Mouse (Mus musculus) kidney, adult 9 months (tissue): ENCODE data around the gene Lrrc20.

Experiments
- DNase-seq: peaks from one replicate; pipeline ENCODE4 v3.0.0; 2022

Gene Lrrc20

DNA sequence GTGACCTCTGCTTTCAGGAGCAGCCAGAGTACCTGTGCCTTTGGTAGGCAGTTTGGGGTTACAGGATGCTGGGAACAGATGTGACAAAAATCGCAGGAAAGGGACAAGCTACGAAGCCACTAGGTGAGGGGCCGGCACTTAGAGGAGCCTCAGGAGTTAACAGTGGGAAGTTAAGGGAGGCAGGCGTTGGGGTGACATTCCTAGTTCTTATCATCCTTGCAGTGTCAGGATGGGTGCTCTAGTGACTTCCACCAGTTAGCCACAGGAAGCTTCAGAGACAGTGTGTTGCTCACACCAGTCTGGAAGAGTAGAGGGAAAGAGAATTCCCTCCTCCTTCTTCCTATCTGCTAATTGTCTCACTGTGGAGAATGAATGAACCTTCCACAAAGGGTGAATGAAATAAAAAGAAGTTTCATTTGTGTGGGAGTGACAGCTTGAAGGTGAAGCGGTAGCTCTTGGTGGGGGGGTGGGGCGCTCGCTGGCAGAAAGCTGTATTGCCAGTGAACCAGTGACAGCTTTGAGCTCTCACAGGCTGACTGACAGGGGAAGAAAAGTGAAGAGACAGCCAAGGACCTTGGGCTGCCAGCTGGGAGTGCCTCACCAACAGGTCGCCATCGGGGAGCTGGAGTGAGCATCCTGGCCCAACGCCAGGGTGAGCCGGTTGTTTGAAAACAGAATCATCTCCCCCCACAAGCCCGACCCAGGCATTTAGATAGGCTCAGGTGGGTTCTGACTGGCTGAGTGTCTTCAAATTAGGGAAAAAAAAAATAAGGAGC, 41.9 kb downstream of the Lrrc20 start:
- DNase-seq: no peak

DNA sequence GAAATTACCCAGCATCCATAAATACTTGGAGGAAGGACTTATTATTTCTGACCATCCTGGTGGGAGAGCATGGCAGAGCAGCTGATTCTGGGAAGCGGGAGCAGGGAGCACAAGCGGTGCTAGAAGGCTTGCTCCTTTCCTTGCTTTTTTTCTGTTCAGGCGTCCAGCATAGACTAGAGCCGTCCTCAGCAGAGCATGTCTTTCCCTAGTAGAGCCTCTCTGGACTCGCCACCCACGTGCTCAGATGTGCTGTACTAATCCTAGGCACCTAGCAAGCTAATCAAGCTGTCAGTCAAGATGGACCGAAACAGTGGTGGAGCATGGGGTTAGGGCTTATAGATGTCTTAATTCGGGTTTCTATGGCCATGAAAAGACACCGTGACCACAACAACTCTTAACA, 42.7 kb downstream of the Lrrc20 start:
- no peak for DNase-seq

DNA sequence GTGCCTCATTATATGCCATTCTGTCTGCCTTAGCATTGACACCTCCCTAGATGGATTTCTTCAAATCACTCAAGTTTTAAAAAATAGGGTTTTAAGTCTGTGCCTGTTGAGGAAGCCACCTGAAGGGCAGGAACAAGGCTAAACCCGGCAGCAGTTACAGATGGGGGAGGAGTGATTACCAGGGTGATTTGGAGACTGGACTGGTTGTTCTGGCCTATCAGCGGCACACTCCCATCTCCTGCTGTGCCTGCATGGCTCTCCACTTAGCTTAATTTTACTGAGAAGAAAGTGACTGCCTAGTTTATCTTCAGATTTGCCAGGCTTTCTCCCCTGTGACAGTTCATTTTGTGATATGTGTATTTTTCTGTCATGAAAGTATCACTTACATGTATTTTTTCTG, 43.9 kb downstream of the Lrrc20 start:
- no peak for DNase-seq

DNA sequence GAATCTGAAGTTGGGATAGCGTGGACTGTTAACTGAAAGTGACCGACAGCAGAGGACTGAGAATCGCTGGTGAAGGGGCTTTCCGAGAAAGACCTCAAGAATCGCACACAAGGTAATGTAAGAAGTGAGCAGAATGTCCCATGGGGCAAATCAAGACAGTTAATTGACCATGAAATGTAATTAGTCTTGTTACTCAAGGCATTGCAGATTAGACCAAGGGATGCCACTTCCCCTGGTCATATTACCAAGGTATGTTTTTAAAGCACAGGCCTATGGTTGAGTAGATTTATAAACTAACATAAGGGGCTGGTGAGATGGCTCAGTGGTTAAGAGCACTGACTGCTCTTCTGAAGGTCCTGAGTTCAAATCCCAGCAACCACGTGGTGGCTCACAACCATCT, 45.1 kb downstream of the Lrrc20 start:
- DNase-seq: no peak

DNA sequence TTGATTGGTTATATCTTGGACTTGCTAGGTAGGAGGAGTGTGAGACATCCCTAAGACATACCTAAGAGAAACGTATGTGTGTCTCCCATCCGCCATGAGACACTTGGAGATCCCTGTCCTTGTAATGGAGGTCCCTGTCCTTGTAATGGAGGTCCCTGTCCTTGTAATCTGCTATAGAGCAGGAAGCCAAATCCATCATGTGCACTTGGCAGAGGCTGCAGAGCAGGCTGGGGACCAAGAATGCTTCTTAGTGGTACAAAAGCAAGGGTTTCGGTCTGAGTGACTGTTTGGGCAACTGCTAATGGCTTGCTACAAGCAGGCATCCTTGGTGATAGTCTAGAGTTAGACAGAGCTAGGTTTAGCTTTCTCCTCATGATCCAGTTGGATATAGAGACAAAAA, 55.3 kb downstream of the Lrrc20 start:
- no peak for DNase-seq

DNA sequence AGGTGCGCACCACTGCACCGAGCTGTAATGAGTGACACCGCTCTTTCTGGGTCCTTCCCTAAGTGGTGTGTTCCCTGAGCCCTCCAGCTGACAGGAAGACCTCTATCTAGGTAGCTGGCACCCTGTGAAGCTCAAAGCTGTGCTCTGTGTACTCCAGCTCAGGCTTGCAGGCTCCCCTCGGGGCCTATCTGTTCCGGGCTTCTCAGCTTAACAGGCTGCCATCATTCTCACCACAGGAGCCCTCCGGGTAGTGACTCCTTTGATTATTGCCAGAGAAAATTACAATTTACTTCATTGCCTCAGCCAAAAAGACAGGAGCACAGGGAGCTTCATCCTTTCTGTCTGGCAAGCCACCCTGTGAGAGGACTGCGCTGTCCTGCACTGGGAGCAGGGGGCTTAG, 57.7 kb downstream of the Lrrc20 start:
- no peak for DNase-seq

DNA sequence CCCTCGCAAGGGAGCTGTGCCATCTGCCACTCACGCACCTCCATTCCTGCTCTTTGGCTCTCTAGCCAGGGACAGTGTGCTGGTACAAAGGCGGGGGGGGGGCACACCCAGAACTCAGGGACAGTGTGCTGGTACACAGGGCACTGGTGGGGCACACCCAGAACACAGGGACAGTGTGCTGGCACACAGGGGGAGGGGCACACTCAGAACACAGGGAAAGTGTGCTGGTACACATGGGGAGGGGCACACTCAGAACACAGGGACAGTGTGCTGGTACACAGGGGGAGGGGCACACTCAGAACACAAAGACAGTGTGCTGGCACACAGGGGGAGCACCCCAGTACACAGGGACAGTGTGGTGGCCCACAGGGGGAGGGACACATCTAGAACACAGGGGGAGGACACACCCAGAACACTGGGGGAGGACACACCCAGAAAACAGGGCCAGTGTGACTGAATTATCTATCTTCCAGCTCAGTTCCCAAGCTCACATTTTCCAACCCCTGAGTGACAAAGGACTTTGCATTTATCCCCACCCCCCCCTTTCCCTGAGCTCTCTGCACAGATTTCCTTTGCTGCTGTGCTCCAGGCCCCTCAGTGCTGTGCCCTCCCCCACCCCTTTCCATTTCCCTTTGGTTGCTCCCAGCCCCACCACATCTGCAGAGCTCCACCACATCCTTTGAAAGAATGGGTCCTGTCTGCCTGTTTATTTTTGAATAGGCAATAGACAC, 58.9 kb downstream of the Lrrc20 start:
- no peak for DNase-seq

DNA sequence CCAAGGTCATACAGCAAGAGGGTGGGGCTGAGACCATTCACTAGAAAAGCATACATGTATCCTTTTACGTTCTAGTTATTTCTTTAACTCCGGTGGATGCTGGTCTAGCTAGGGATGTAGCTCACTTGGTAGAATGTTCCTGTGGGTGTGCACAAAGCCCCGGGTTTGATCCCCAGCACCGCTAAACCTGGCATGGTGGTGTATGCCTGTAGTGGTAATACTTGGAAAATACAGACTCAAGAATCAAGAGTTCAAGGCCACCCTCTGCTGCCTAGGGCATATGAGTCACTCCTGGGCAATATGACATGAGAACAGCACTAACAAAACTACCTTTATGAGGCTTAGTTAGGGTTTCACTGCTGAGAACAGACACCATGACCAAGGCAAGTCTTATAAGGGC, 59.8 kb downstream of the Lrrc20 start:
- no peak for DNase-seq

DNA sequence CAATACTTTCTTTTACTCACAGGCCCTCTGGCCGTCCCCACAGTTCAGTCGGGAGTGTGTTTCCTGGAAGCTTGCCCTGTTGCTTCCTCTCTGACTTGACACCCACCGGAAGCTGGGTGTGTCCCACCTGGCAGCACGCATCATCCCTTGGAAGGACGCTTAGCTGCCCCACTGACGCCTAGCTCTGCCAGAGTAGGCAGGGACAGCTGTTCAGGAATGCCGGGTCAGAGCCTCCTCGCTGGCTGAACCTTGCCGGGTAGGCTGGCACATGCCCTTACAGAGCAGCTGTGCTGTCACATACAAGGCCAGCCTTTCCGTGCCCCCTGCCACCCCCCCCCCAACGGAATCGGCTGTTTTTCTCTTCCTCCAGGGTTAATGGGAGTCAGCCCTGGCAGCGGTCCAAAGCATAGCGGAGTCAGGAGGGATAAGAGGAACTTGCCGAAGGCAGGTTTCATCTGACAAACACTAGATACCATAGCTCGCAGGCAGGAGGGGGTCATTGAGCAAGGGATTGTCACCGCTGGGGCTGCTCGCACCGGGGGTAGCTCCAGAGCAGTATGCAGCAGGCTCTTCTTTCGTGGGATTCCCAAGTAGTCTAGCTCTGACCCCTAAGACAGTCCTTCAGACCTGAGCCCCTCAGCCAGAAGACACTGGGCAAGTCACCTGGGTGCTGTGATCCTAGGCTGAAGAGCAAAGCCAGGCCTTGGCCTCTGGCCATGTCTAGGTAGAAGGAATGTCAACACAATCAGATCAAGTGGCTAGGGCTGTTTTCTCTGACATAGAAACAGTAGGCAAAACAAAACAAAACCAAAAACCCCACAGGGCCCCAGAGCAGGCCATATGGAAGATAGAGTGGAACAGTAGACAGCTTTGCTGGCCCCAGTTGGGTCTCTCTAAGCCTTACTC, 60.8 kb downstream of the Lrrc20 start:
- DNase-seq: peak; percentile 40

DNA sequence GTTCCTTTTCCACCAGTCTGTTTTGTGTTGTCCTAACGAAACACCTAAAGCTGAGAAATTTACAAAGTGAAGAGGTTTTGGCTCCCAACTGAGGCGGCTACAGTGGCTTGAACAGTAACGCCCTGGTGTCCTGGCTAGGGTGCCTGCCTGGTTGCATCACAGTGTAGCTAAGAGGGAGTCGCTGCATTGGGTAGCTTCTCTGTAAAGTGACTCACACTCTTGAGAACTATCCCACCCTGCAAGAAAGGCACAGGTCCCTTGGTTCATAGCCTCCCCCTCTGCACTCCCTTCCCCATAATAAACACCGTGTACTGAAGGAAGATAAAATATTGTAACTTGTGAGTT, 61.4 kb downstream of the Lrrc20 start:
- DNase-seq: no peak

DNA sequence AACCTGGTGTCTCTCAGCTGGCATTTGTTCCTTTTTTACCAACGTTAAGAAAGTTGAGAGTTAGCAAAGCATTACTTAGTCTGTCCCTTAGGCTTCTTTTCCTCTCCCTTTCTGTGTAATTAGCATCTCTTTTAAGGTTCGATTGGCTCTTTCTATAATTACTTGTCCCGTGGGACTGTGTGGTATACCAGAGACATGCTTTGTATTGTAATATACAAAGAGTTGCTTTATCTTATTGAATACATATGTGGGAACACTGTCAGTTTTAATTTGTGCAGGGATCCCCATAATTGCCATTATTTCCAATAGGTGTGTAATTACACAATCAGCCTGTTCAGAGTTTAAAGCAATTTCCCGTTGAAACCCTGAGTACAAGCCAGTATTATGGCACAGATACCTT, 62.8 kb downstream of the Lrrc20 start:
- DNase-seq: no peak

DNA sequence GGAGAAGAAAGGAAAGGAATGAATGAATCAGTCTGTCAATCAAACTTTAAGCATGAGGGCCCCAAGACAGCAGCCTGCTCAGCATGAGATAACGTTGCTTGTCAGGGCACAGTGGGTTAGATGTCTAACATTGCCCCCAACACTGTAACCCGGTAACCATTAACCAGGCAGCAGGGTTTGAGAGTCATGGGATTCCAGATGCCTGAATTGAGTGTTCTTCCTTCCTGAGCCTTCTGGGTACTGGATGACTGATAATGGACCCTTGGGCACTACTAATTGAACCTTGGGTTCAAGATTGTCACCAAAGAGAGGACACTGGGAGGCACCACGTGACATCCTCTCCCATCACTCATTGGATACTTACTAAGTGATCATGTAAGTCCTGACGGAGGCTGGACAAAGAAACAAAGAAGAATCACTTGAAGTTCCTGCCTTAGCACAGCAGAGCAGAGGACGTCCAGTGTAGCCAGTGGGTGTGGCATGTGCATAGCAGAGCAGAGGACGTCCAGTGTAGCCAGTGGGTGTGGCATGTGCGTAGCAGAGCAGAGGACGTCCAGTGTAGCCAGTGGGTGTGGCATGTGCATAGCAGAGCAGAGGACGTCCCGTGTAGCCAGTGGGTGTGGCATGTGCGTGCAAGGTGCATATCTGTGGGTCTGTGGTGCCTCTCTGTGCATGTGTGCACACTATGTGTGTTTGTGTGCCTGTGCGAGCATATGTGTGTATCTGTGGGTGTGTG, 68.7 kb downstream of the Lrrc20 start:
- DNase-seq: no peak

DNA sequence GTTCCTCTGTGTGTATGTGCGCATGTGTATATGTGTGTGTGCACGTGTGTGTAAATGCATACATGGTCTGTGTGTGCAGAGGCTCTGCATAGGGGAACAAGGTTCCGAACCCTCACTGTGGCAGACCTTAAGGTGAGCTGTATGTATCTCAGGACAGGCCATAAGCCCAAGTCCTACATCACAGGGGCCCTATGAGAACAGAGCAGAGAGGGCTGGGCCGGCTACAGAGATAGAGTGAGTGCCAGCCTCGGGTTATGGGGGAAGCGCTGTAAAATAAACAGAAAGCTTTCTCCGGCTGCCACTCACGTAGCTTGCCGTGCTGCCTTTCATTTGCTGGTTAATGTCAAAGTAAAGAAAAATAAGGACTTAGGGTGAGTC, 69.3 kb downstream of the Lrrc20 start:
- DNase-seq: no peak

DNA sequence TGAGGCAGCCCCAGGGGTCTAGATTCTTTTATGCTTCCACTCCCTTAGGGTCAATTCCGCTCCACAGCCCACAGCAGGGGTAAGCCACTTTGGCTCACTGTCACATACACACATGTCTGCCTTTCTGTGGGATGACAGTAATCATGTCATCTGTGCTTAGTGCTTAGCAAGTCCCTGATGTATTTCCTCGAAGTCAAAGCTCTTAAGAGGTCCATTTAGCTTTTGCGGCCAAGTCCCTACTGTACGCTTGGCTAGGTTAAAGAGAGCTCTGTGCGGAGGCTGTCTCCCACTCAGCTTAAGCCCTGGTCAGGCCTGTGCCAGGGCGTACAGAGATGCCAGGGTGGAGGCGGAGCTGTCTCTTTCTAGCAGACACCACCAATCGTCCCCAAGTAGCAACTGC, 74.5 kb downstream of the Lrrc20 start:
- DNase-seq: no peak

DNA sequence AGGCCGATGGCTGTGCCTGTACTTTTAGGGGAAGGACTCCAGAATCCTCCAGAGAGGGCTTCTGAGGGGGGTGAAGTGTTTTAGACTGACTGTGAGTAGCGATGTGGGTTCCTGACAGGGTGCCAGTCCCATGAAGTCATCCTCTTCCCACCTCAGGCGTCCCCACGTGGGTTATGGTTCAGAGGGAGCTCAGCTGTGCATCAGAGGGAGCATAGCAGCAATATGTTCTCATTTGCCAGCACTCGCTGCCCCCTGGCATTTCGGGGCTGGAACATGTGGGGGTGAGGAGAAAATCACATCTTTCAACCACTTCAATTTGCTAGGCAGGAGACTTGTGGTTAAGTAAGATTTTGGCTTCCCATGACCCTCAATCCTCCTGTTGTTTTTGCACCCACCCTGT, 79.6 kb downstream of the Lrrc20 start:
- no peak for DNase-seq

DNA sequence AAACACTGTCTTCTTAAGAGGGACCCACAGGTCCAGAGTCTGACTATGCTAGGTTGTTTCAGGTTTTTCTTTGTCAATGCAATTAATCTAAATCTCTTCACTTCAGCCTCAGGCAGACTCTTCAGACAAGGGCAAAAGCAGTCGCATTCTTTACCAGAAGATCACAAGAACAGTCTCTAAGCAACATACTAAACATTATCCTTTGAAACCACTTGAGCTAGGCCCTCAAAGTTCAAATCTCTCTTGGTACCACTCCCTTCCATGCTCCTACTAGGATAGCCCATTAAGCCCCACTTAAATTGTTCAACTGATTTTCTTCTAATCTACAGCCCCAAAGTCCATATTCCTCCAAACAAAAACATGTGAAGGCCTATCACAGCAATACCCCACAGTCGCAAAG, 83.0 kb downstream of the Lrrc20 start:
- DNase-seq: no peak

DNA sequence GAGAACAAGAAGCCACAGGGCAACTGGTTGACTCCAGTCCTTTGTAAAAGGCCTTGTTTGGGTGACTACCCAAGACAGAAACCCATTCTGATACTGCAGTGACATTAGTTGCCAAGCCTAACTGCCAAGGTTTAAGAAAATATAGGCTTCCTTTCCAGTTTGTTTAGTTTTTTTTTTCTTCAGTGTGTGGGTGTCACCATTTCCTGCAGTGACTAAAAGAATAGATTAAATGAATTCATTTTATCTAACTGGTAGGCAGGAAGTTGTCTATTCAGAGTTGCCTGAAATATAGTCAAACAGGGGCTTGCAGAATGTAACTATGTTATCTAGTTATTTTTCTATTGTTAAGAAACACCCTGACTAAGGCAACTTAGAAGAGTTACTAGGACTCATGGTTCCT, 83.9 kb downstream of the Lrrc20 start:
- DNase-seq: no peak

DNA sequence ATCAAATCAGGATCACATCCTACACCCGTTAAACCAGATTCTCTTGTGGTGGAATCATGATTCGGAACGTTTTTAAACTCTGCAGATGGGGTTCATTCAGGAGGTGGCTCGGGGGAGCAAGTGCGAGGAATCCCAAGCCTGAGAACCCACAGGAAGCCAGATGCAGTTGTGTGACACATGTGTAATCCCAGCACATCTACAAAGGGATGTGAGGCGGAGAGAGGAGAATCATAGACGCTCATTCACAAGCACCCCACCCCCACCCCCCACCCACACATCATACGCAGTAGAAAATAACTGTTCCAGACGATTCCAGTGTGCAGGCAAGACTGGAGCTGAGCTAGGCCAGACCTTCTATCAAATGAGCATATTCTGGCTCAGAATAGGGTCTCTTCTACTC, 87.9 kb downstream of the Lrrc20 start:
- DNase-seq: no peak

DNA sequence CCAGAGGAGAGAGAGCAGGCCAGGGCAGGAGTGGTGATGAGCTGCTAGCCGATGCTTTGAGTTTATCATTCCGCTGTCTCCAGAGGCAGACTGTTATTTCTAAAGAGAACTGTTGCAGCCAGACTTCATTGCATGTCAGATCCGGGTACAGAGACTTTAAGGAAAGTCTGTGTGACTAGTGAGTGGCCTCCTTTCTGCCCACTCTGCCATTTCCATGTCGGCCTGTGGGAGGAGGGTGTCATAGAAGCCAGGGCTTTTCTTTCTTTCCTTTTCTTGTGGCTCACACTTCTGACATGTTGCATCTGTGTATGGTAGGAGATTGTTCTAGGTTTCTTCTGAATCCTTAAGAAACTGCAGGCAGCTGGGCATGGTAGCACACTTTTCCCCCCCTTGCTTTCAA, 88.8 kb downstream of the Lrrc20 start:
- no peak for DNase-seq

DNA sequence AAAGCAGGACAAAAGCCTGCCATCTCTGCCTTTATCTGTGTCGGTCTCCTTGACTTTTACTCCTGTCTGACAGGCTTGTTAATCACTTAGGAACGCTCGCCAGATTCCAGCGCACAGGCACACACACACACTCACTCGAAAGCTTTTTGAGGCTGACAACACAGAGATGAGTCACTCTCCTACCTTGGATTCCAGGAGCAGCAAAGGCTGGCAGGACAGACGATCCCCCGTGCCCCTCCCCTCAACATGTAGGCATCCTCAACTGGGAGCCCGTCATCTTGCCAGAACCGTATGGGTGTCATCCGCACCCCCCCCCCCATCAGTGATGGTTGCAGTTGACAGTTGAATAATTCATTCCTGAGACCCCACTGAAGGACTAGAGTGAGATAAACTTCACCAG, 94.6 kb downstream of the Lrrc20 start:
- DNase-seq: no peak

DNA sequence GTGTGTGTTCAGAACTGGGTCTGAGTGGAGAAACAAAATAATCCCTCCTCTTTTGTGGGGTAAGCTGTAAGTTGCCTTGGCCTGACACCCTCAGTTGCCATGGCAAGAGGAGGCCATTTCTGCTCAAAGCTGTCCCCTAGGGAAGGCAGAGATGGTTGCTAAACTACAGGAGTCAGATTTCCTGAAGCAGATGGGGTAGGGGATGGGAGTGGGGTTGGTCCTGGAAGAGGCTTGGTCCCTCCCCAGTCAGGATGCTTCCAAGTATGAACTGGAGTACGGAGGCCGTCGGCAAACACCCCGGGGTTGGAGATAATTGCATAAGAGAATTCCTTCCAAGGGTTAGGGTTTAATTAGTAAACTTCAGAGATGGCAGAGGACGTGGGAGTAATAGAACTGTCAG, 96.5 kb downstream of the Lrrc20 start:
- DNase-seq: no peak

DNA sequence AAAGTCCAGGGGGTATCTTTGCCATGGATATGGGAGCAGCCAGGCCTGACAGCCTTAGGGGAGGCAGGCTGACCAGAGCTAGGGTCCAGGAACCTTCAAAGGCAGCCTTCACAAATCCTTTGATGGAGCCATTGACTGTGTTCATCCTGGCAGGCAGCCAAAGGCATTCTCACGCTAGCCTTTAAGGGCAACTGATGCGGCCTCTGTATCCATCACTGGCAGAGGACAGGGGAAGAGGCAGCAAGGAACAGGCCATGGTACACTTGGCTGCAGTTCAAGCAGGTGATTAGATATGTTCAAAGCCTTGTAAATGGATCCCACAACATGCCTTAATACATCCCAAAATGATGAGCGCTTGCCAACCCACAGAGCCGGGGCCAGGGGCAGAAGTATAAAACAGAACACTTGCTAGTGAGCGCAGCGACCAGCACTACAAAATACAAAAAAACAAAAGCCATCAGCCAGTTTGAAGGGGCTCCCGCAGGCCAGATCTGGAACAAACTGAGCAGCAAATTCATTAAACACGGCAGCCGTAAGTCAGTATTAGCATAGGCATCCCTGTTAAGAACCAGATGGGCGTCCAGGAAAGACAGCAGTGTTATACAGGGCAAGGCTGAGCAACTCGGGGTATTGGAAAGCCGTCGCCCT, 100.6 kb downstream of the Lrrc20 start:
- no peak for DNase-seq
